Mouse (Mus musculus) heart, adult 2 months (tissue): ENCODE data around the gene Fhit. TPM values are rescaled to one million over a fixed set of nuclear protein-coding genes. Genes with fewer than 3 reads are reported as not detected.

ENCODE experiments used
- DNase-seq, 2 experiments: peaks; one replicate each; pipeline ENCODE4 v3.0.0; 2021
- H3K27ac ChIP-seq: fragments of 200-600 bp; 2 replicates; pipeline ENCODE4 v1.8.1; 2022
- H3K27me3 ChIP-seq: fragments of 200-500 bp; 2 replicates; pipeline ENCODE4 v1.6.1; 2012; ENCODE audit warnings: mild to moderate bottlenecking, low read length, inconsistent platforms, mixed read lengths; ENCODE audit not compliant: control insufficient read depth, insufficient read depth
- H3K36me3 ChIP-seq: fragments of 200-500 bp; 2 replicates; pipeline ENCODE4 v1.6.1; 2012; ENCODE audit warnings: low read length, inconsistent platforms; ENCODE audit not compliant: control insufficient read depth, insufficient read depth
- H3K4me1 ChIP-seq: fragments of 200-500 bp; 2 replicates; pipeline ENCODE4 v1.6.1; 2011; ENCODE audit warnings: low read length; ENCODE audit not compliant: control insufficient read depth, insufficient read depth
- H3K4me3 ChIP-seq: fragments of 200-600 bp; 2 replicates; pipeline ENCODE4 v1.8.1; 2022
- H3K79me2 ChIP-seq: fragments of 200-500 bp; replicated peaks from 2 replicates; pipeline ENCODE4 v1.6.1; 2012; ENCODE audit warnings: mild to moderate bottlenecking, inconsistent platforms, low read length, moderate library complexity, mixed read lengths; ENCODE audit not compliant: control insufficient read depth, insufficient read depth
- H3K9ac ChIP-seq: fragments of 200-500 bp; 2 replicates; pipeline ENCODE4 v1.6.1; 2012; ENCODE audit warnings: low read depth, mild to moderate bottlenecking, control low read depth, inconsistent platforms, low read length, mixed read lengths
- CTCF ChIP-seq: fragments of 200-600 bp; IDR thresholded peaks from 2 replicates; pipeline ENCODE4 v1.8.1; 2022; ENCODE audit warnings: antibody characterized with exemption, mild to moderate bottlenecking, moderate library complexity
- EP300 ChIP-seq: fragments of 200-500 bp; IDR thresholded peaks from 2 replicates; pipeline ENCODE4 v1.6.1; 2011; ENCODE audit warnings: low read depth, low read length, control low read depth; ENCODE audit not compliant: insufficient read depth
- POLR2A ChIP-seq: fragments of 200-500 bp; IDR thresholded peaks from 2 replicates; pipeline ENCODE4 v1.6.1; 2011; ENCODE audit warnings: mild to moderate bottlenecking, low read depth, low read length, control low read depth; ENCODE audit not compliant: insufficient read depth
- WGBS: fragments of 180-500 bp; shearing (Covaris S2); methylation state at CpG from one replicate; pipeline ENCODE4 v1.1.7; 2018; 5-methylcytosine and 5-hydroxymethylcytosine counted together
- intact Hi-C: fragments of 180-260 bp; cut with DNase I; formaldehyde crosslinking; loops from one replicate; pipeline ENCODE4 v1.15.1; 2025
- polyA plus RNA-seq: library from polyadenylated mRNA; depleted of rRNA; stranded (reverse); fragments of >200 nt; gene quantifications from 2 replicates; pipeline ENCODE4 v1.2.3, GENCODE M21; 2012
- total RNA-seq, 2 experiments: library from RNA; stranded (reverse); gene quantifications; 2 replicates each; pipeline ENCODE4 v1.2.3; 2021

Fhit gene
- total and polyA plus RNA-seq, 3 experiments, result 1.7 to 2.3 (median 1.7) TPM

- DNase-seq, result no peak
- no peak overlapping the region for H3K4me3 ChIP-seq
Measured at GRCm38 (mm10) chr14:9643700-9644099, 1518.1 kb downstream of the Fhit start.

DNA sequence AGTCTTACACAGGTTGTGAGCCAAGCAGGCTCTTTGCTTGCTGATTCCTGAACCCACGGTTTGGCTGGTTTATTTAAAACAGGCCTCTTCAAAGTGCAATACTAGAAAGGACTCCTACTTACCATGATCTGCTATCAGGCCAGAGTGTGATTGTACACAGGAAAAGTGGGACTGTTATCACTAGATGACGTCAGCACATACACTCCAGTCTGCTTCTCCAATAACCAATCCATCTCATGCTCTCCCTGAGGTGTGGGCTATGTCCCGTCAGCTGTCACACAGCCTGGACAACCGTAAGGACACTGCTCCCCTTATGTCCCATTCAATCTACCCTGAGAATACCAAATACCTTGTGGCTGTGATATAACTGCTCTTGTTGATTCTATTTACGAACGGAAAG, 1519.2 kb downstream of the Fhit start:
- no peak for DNase-seq
- intact Hi-C loops, result no loop called here
- Histone ChIP-seq H3K9ac (no peak overlapping the region), H3K4me3 (no peak overlapping the region), H3K27me3 (no peaks in the 10 kb centered on the region), H3K79me2 (no peaks in the 10 kb centered on the region), H3K36me3 (no peaks in the 10 kb centered on the region), H3K4me1 (no peaks in the 10 kb centered on the region), H3K27ac (no peak overlapping the region)
- 53% methylated on average over 6 of the region's 6 CpGs for WGBS
- no peak for TF ChIP-seq CTCF
- TF ChIP-seq EP300, result no peak
- no peak for TF ChIP-seq POLR2A

More at GRCm38 (mm10) chr14:9643700-9644099, 1518.1 kb downstream of the Fhit start:
- Histone ChIP-seq H3K27me3 (no peaks in the 10 kb centered on the region), H3K27ac (no peak overlapping the region), H3K4me1 (no peaks in the 10 kb centered on the region), H3K36me3 (no peaks in the 10 kb centered on the region), H3K9ac (no peak overlapping the region), H3K79me2 (no peaks in the 10 kb centered on the region)
- WGBS, result 85% methylated on average over 7 of the region's 7 CpGs
- TF ChIP-seq POLR2A (no peak), CTCF (no peak)
- intact Hi-C loops, result no loop called here

GRCm38 (mm10) chr14:9642068-9642467, 1519.8 kb downstream of the Fhit start:
- Histone ChIP-seq H3K79me2 (no peaks in the 10 kb centered on the region), H3K27ac (no peak overlapping the region), H3K27me3 (no peaks in the 10 kb centered on the region), H3K36me3 (no peaks in the 10 kb centered on the region), H3K4me3 (no peak overlapping the region), H3K9ac (no peak overlapping the region), H3K4me1 (no peaks in the 10 kb centered on the region)
- DNase-seq, result no peak
- 83% methylated on average over 3 of the region's 3 CpGs for WGBS
- intact Hi-C loops, result no loop called here
- TF ChIP-seq POLR2A (no peak), CTCF (no peak), EP300 (no peak)

- H3K4me1 ChIP-seq, result no peaks in the 10 kb centered on the region
- no peak for DNase-seq
- no peak overlapping the region for H3K27ac ChIP-seq
- H3K36me3 ChIP-seq, result no peaks in the 10 kb centered on the region
- no peak overlapping the region for H3K4me3 ChIP-seq
- no peak overlapping the region for H3K9ac ChIP-seq
- TF ChIP-seq CTCF, result no peak
- intact Hi-C loops, result no loop called here
- no peaks in the 10 kb centered on the region for H3K27me3 ChIP-seq
- 73% methylated on average over 1 of the region's 1 CpGs for WGBS
- H3K79me2 ChIP-seq, result no peaks in the 10 kb centered on the region
Measured at GRCm38 (mm10) chr14:9634247-9634991, 1527.4 kb downstream of the Fhit start.

DNA sequence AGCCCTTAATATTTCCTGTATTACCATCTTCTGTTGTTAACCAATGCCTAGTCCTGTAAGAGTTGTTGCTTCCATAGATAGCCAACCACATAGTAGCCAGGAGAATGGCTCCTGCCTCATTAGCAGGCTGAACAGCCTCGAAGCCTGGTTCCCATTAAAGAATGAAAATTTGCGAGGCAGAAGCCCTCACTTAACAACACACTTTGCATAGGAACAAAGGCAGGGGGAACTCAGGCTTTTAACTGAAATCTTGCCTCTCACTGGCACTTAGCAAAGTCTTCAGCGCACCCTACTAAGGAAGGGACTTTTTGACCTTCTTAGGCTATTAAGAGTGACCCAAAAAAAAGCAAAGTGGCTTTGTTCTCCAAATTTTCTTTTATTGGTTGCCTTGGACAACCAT, 1529.3 kb downstream of the Fhit start:
- TF ChIP-seq POLR2A (no peak), CTCF (no peak), EP300 (no peak)
- Histone ChIP-seq H3K4me3 (no peak overlapping the region), H3K4me1 (no peaks in the 10 kb centered on the region), H3K27me3 (no peaks in the 10 kb centered on the region), H3K9ac (no peak overlapping the region), H3K27ac (no peak overlapping the region), H3K79me2 (no peaks in the 10 kb centered on the region), H3K36me3 (no peaks in the 10 kb centered on the region)
- DNase-seq, result no peak
- WGBS, result 62% methylated on average over 3 of the region's 3 CpGs
- intact Hi-C loops, result no loop called here

DNA sequence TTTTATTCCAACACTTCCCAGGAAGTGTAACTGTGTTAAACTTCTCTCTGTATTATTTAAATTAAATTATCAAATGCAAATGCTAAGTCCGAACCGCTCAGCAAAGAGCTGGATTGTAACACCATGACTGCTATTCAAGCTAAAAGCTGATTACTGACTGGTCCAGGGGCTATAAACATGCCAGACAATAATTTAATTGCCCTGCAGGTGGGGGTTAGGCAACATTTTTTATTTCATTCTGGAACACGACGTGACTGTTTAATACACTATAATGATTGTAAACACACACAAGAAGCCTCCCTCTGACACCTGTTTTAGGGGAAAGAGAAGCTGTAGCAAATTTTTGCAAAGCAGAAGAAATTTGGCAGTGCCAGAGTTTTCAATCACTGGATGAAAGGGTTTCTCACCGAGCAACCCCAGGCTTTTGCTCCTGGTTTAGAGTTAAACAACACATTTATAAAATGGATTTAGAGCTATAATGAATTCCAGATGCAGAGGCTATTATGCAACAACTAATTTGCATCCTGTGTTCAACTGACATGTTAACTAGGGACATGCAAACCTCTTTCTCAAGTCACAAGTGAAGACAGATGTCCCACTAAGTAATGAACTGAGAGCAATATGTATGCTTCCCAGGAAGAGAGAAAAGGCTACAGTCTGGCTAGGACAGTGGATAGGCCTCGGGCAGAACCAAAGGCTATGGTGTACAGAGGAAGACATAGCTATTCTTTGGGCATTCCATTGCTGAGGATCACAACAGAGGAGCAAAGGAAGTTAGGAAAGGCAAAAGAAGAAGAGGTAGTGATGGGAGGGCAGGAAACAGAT, 1538.4 kb downstream of the Fhit start:
- no peaks in the 10 kb centered on the region for H3K36me3 ChIP-seq
- WGBS, result 72% methylated on average over 6 of the region's 6 CpGs
- H3K27ac ChIP-seq, result no peak overlapping the region
- H3K4me3 ChIP-seq, result no peak overlapping the region
- H3K4me1 ChIP-seq, result no peaks in the 10 kb centered on the region
- no peak for TF ChIP-seq CTCF
- no peak for TF ChIP-seq EP300
- no peak for TF ChIP-seq POLR2A
- no peak for DNase-seq
- no peaks in the 10 kb centered on the region for H3K79me2 ChIP-seq
- no peaks in the 10 kb centered on the region for H3K27me3 ChIP-seq
- H3K9ac ChIP-seq, result no peak overlapping the region
- intact Hi-C loops, result no loop called here
